Mouse (Mus musculus): ENCODE measurements around the gene Hmgcs2.
A peak's percentile ranks its signal among the peaks of the same experiment; 100 is the strongest.

- TF ChIP-seq POLR2A (IDR thresholded peaks at IDR 0.05; ENCODE audit: low read depth, low read length) (no peak; the same call in none of the 2 replicates), EP300 (IDR thresholded peaks at IDR 0.05; ENCODE audit: low read length) (peak; percentile 77), CTCF (conservative IDR thresholded peaks at IDR 0.05 in 1 of 2, IDR thresholded peaks at IDR 0.05 in 1 of 2; ENCODE audit: low read depth in 2 of 2, low read length in 2 of 2) (no peak), NRF1 (IDR thresholded peaks at IDR 0.05; ENCODE audit: low read depth, low read length) (no peak), MAFK (IDR thresholded peaks at IDR 0.05; ENCODE audit: insufficient replicate concordance, low read length) (no peak), RAD21 (IDR thresholded peaks at IDR 0.05; ENCODE audit: low read depth, low read length) (no peak), HCFC1 (IDR thresholded peaks at IDR 0.05; ENCODE audit: low read depth, low read length) (no peak), SMC3 (IDR thresholded peaks at IDR 0.05; ENCODE audit: low read depth, low read length) (no peak), SIN3A (IDR thresholded peaks at IDR 0.05; ENCODE audit: low read length) (peak; percentile 86), USF2 (conservative IDR thresholded peaks at IDR 0.05; ENCODE audit: low read depth, low read length) (no peak), RCOR1 (conservative IDR thresholded peaks at IDR 0.05; ENCODE audit: low read depth, low read length) (no peak), E2F4 (IDR thresholded peaks at IDR 0.05; ENCODE audit: insufficient replicate concordance, low read depth, low read length) (no peak), MXI1 (IDR thresholded peaks at IDR 0.05; ENCODE audit: low read depth, low read length) (peak; percentile 90), ZNF384 (IDR thresholded peaks at IDR 0.05; ENCODE audit: low read depth, low read length) (no peak)
Observed at GRCm38 (mm10) chr3:98336661-98337654, 56.7 kb downstream of the Hmgcs2 start.

Data from CH12.LX (cell line).